Mouse (Mus musculus): ENCODE results near the gene Cdk4. TPM values are rescaled to one million over a fixed set of nuclear protein-coding genes. Genes with fewer than 3 reads are reported as not detected.

Gene Cdk4
- total RNA-seq, 2 experiments from 2014 or later = 76.1 to 83.3 TPM

DNA sequence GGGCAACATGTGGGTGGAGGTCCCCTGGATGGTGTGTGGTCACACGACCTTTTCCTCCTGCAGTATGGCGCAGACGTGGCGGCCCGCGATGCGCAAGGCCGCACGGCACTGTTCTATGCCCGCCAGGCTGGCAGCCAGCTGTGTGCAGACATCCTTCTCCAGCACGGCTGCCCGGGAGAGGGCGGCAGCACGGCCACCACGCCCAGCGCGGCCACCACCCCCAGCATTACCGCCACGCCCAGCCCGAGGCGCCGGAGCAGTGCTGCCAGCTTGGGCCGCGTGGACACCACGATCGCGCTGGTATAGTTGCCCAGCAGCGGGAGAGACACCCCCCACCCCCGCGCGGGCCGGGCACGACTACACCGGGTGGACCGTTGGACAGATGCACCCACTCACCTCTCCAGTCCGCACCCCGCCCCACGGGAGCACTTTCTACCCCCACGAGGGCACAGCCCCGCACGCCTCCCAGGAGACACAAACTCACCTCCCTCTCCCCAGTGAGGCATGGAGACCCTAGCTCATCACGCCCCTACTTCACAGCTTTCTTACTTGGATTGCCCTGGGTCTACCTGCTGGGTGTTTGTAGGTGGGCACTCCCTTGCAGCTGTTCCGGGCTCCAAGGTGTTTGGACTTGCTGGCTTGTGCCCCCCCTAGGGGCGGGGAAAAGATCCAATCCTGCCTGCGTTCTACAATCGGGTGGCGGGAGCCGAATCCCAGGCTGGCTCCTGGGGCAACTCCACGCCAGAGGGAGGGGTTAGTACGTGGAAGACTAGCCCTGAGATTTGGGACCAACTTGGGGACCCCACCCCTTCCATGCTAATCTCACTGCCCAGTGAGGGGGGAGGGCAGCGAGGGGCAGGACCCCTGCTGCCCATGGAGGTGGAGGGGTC lies 28.4 kb downstream of the Cdk4 start:
- intact Hi-C loops (cut with DNase I) = no loop called here
- DNase-seq (ENCODE audit: low spot score) = no peak

- no peak for DNase-seq (ENCODE audit: low spot score)
- intact Hi-C loops (cut with DNase I) = no loop called here
Observed at GRCm38 (mm10) chr10:127092742-127093141, 29.4 kb downstream of the Cdk4 start.

DNA sequence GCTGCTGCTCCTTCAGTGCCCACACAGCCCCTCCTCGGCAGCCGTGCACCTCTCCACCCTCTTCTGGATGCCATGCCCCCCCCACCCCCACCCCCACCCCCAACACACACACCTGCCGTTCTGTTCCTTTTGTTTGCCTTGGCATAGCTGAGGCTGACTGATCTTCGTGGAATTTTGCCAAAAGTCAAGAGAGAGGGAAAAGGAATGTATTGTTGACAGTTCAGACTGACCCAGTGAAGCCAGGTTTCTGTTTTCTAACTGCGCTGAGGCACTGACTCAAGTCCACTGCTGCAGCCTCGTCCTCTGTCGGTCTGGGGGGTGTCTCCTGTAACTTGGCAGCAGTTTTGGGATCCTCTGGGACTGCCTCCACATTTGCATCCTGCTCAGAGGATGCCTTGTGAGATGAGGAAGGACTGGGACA lies 31.1 kb downstream of the Cdk4 start:
- intact Hi-C loops (cut with DNase I) = no loop called here
- DNase-seq (ENCODE audit: low spot score) = no peak

- no peak for DNase-seq (ENCODE audit: low spot score)
- intact Hi-C loops (cut with DNase I) = no loop called here
Observed at GRCm38 (mm10) chr10:127098514-127098913, 35.2 kb downstream of the Cdk4 start.

GRCm38 (mm10) chr10:127099191-127099590 lies 35.9 kb downstream of the Cdk4 start:
- DNase-seq (ENCODE audit: low spot score) = no peak
- intact Hi-C loops (cut with DNase I) = no loop called here

DNA sequence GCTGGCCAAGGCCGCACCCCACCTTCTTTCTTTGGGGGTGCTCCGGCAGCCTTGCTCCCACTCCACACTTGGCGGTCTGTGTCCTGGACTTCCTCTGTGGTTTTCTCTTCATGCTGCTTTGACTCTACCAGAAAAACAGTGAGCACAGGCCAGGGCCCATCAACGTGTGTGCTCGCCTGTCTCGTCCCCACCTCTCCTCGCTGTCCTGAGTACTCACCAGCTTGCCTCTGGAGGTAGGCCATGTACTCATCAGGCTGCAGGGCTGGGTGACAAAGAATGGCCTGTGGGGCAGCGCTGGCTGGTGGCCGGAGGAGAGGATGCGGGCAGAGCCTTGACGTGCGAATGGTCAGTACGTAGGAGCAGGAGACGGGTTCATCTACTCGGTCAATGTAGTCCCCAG lies 36.5 kb downstream of the Cdk4 start:
- intact Hi-C loops (cut with DNase I) = no loop called here
- no peak for DNase-seq (ENCODE audit: low spot score)

DNA sequence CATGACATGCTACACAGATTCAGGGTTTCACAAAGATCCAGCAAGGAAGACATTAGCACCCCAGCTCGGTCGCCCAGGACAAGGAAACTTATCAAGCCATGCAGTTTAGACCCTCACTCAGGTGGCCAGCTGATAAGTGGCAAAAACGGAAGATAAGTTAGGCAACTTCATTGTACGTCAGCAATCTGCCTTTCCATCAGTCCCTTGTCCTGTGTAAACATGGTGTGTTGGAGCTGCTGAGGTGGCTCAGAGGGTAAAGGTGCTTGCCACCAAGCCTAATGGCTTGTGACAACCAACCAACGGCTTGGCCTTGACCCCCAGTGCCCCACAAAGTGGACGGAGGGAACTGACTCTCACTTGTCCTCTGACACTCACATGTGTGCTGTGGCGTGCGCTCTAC lies 37.1 kb downstream of the Cdk4 start:
- DNase-seq (ENCODE audit: low spot score) = no peak
- intact Hi-C loops (cut with DNase I) = no loop called here

DNA sequence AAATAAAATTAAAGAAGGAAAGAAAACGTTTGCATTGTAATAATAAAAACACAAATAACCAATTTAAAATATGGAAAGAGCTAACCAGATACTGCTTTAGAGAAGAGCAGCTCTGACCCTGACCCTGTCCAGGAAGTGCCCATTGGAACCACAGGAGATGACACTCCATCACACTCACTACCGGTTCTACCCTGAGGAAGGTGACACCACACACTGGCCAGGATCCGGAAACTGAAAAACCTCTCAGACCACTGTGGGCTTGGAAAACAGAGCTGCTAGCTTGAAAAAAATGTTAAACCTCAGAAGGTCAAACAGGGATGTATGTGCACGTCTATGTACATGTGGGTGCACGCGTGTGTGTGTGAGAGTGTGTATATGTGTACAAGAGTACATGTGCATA lies 37.8 kb downstream of the Cdk4 start:
- no peak for DNase-seq (ENCODE audit: low spot score)
- intact Hi-C loops (cut with DNase I) = no loop called here

DNA sequence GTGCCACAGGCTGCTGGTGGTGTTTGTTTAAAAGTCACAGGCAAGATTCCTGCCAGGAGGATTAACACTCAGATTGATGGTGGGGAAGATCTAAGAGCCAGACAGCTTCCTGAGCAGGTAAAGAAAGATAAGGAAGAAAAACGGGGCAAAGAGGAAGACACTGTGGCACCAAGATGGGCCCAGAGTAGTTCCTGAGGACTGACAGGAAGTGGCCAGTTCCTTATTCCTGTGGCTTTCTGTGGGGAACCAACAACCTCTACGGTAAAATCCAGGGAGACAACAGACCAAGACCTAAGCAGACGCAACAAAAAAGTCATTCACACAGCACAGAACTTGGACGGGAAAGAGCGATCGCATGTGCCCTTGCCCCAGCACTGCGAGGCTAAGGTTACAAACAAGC lies 40.3 kb downstream of the Cdk4 start:
- intact Hi-C loops (cut with DNase I) = no loop called here
- DNase-seq (ENCODE audit: low spot score) = no peak

DNA sequence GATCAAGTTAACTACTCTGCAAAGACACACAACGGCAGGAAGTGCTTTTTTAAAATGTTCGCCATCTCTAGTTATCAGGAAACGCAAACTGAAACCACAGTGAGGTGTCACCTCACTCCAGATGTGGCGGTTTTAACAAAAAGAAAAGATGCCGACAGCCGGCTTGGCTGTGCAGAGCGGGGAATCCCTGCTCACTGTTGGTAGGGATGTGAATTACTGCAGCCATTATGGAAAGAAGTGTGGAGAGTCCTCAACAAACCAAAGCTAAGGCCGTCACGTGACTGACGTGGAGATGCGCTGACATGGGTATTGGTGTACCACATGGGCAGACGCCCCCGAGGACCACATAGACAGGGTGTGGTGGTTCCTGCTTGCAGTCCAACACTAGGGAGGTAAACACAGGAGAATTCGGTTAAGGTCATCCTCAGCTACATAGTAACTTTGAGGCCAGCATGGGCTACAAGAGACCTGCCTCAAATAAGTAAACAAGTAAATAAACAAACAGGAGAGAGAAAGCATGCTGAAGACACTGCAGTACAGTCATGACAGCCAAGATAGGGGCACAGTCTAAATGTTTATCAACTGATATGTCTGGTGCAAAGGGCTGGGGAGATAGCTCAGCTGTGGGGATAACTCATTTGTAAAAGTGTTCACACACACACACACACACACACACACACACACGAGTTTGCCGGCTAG lies 44.4 kb downstream of the Cdk4 start:
- no peak for DNase-seq (ENCODE audit: low spot score)
- intact Hi-C loops (cut with DNase I) = no loop called here

DNA sequence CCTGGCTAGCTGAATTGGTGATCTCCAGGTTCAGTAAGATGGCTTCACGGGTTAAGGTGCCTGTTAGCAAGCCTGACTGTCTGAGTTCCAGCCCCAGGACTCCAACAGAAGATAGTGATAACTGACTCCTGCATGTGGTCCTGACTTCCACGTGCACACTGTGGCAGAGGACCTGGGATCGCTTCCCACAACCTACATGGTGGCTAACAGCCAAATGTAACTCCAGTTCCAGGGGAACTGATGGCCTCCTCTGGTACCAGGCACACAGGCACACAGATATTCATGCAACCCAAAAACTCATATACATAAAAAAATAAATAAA lies 44.9 kb downstream of the Cdk4 start:
- intact Hi-C loops (cut with DNase I) = no loop called here
- DNase-seq (ENCODE audit: low spot score) = no peak

DNA sequence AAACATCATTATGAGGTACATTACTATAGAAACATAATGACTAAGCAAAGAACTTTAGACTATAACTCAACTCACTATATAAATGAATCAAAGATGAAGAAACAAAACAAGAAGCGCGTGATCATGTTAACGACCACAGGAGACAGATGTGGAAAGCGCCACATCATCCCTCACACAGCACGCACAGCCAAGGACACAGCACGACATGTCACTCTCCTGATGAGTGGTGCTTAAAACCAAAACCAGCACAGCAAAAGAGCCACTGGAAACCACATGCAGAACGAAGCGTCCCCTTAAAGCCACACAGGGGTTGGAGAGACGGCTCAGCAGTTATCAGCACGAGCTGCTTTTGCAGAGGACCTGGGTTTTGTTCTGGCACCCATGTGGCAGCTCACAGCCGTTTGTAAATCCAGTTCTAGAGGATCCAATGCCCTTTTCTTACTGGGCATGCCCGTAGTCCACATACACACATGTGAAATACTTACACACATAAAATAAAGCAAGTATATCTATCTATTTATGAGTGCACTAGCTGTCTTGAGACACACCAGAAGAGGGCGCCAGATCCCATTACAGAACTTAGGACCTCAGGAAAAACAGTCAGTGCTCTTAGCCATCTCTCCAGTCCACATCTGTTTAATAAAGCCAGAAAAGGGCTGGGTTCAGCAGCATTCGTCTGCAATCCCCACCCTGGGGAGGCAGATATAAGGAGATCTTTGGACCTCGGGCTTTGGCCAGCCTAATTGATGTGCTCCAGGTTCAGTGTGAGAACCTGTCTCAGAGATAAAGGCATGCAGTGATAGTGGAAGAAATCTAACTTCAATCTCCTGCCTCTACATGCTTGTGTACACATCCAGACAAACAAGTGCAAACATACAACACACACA lies 47.9 kb downstream of the Cdk4 start:
- intact Hi-C loops (cut with DNase I) = no loop called here
- DNase-seq (ENCODE audit: low spot score) = no peak

DNA sequence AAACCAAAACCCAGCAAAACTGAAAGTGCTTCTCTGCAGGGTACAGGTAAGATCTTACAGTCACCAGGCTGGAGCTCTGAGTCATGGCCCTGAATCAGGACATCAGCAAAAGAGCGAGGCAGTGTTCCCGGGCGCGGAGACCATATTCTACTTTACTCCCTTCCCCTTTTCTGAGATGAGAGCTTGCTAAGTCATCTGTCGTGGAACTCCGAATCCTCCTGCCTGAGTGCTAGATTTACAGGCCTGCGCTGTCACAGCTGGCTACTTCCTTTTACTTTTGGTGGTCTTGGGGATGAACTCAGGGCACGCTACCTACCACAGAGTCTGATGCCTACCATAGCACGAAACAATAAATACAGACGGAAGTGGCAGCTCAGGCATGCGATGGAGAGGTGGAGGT lies 51.1 kb downstream of the Cdk4 start:
- no peak for DNase-seq (ENCODE audit: low spot score)
- intact Hi-C loops (cut with DNase I) = no loop called here

- intact Hi-C loops (cut with DNase I) = no loop called here
- no peak for DNase-seq (ENCODE audit: low spot score)
Observed at GRCm38 (mm10) chr10:127115068-127115467, 51.7 kb downstream of the Cdk4 start.

Other genes with a start within 250 kb of the Cdk4 start
- 1 to 10 TPM; 4.2 to 4.5 TPM for gene Atp23, start 162.2 kb upstream of the Cdk4 start, total RNA-seq (2021)
- gene Ctdsp2, start 84.8 kb upstream of the Cdk4 start, total RNA-seq (2021) = 100 to 1,000 TPM; 104 to 110 TPM
- under 1 TPM; 0.14 to 0.39 TPM for gene Avil, start 62.8 kb upstream of the Cdk4 start, total RNA-seq (2021)
- gene Tsfm, start 32.7 kb upstream of the Cdk4 start, total RNA-seq (2021) = 10 to 100 TPM; 66.1 to 67.4 TPM
- 1 to 10 TPM; 6.1 to 6.9 TPM for gene Mettl1, start 22.1 kb upstream of the Cdk4 start, total RNA-seq (2021)
- under 1 TPM in 1 of 2 experiments, not detected in 1; 0.11 TPM for gene Eef1akmt3, start 22.0 kb upstream of the Cdk4 start, total RNA-seq (2021)
- under 1 TPM in 1 of 2 experiments, not detected in 1; 0.14 TPM for gene Cyp27b1, start 15.3 kb upstream of the Cdk4 start, total RNA-seq (2021)
- 1 to 10 TPM; 2.3 to 2.5 TPM for gene March9, start 3.4 kb upstream of the Cdk4 start, total RNA-seq (2021)
- 10 to 100 TPM; 43.4 to 47.4 TPM for gene Tspan31, start 6.7 kb downstream of the Cdk4 start, total RNA-seq (2021)
- gene Agap2, start 11.8 kb downstream of the Cdk4 start, total RNA-seq (2021) = 1 to 10 TPM; 5.9 to 7.3 TPM
- 10 to 100 TPM; 25.0 to 25.1 TPM for gene Os9, start 57.6 kb downstream of the Cdk4 start, total RNA-seq (2021)
- gene B4galnt1, start 101.7 kb downstream of the Cdk4 start, total RNA-seq (2021) = 1 to 10 TPM; 1.5 to 1.6 TPM
- gene Slc26a10, start 117.1 kb downstream of the Cdk4 start, total RNA-seq (2021) = 10 to 100 TPM; 18.2 to 29.2 TPM
- 10 to 100 TPM; 10.9 to 12.7 TPM for gene Arhgef25, start 126.5 kb downstream of the Cdk4 start, total RNA-seq (2021)
- gene Dtx3, start 132.2 kb downstream of the Cdk4 start, total RNA-seq (2021) = 10 to 100 TPM; 26.3 to 28.6 TPM
- 10 to 100 TPM; 23.3 to 24.6 TPM for gene Pip4k2c, start 148.1 kb downstream of the Cdk4 start, total RNA-seq (2021)
- gene Kif5a, start 199.8 kb downstream of the Cdk4 start, total RNA-seq (2021) = under 1 TPM; 0.45 to 0.49 TPM
- 100 to 1,000 TPM; 136 to 142 TPM for gene Dctn2, start 202.8 kb downstream of the Cdk4 start, total RNA-seq (2021)
- gene Mbd6, start 225.5 kb downstream of the Cdk4 start, total RNA-seq (2021) = 10 to 100 TPM; 20.9 to 21.4 TPM
- gene Mars, start 248.3 kb downstream of the Cdk4 start, total RNA-seq (2021) = 10 to 100 TPM; 37.9 to 38.9 TPM